Mouse (Mus musculus) frontal cortex, adult 2 months (tissue): Measurements from ENCODE around the gene Rras. TPM values are rescaled to one million over a fixed set of nuclear protein-coding genes. Genes with fewer than 3 reads are reported as not detected.

Source experiments
- DNase-seq, 2 experiments: peaks; one replicate each; pipeline ENCODE4 v3.0.0; 2022; ENCODE audit warnings: low spot score in 1 of 2; ENCODE audit errors: extremely low spot score in 1 of 2
- polyA plus RNA-seq: library from polyadenylated mRNA; depleted of rRNA; stranded (reverse); fragments of >200 nt; gene quantifications from 2 replicates; pipeline ENCODE4 v1.2.3, GENCODE M21; 2012

Rras gene
- polyA plus RNA-seq, 1 experiment: 27.6 TPM

DNA sequence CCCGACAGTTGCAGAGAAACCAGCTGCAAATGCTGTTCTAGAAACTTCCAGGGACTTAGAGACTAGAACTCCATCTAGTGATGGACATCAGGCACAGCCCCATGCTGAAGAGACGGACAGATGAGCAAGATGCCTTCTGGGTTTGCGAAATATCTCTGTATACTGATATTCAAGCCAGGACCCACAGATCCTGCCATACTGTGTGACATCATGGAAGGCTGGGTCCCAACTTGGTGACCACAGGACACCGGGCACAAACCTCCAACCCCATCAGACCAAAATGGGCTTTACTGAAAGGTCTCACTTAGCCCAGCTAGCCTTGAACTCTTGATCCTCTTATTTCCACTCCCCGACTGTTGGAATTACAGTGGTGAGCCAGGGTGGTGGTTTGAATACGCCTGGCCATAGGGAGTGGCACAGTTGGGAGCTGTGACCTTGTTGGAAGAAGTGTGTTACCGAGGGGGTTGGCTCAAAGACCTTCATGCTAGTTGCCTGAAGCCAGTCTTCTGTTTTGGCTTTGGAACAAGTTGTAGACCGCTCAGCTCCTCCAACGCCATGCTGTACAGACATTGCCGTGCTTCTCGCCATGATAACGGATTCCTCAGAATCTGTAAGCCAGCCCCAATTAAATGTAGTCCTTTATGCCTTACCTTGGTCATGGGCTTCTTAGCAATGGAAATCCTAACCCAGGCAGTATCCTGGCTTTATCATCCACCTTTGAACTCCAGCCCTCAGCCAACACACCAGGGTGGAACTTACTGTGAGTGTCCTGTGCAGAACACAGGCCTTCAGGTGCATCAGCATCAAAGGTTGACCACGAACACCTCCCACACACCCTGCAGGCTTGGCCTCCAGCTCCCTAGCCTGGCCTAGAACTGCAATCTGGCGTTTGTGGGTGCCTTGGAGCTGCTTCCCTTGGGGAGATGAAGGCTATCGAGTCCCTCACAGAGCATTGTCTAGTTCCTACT lies 6.8 kb downstream of the Rras start:
- DNase-seq: no peak

DNA sequence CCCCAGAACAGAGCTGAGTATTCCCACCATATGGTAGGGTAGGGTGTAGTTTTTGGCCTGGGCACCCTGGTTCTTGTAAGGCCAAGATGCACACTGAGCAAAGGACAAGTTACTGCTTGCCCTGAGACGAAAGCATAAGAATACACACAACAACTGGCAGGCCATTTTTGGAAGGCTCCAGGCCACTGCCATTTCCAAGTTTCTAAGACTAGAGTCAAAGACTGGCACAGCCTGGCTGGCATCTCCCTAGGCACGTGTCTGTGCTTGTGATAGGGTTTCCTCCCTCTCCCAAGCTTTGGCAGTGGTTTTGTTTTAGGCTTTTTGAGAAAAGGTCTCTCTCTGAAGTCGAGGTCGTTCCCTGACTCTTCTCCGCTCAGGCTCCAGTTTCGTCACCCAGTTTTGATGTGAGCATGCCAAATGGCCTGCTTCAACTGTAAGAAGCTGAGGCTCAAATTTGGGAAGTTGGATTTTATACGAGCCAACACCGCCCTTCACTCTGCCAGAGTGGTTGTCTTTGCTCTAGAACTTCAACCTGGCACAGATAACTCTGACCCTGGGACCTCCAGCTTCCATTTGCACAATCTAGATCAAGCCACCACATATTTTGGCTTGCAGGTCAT lies 8.0 kb downstream of the Rras start:
- no peak for DNase-seq

DNA sequence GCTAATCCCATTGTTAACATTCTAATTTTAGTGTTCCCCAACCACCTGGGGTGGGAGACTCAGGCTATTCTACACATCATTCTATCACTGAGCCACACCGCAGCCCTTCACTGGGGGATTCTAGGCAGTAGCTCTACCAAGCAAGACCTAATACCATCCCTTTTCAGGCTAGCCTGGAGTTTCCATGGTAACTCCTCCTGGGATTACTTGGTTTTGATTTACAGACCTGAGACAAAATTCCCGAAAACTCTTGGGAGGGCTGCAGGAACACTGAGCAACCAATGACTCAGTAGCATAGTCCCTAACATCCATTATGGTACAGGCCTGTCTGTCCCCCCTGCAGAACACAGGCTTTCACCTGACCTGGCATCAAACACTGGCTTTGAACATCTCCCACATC lies 8.5 kb downstream of the Rras start:
- DNase-seq: no peak

DNA sequence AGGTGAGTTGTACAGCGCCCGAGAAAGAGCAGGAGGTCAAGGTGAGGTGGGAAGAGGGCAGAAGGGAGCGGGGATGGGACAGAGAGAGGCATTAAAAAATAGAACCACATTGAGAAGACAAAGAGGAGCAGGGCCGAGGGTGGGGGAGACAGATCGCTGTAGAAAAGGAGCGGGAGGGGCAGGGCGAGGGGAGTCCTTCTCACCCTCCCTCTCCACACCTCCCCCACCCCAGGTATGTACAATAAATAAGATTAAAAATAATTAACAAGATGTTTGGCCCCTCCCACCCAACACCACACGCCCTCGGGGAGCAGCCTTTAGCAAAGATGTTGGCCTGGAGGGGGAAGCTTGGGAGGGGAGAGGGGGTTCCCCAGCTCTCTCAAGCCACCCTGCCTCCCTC lies 10.0 kb downstream of the Rras start:
- DNase-seq: no peak

DNA sequence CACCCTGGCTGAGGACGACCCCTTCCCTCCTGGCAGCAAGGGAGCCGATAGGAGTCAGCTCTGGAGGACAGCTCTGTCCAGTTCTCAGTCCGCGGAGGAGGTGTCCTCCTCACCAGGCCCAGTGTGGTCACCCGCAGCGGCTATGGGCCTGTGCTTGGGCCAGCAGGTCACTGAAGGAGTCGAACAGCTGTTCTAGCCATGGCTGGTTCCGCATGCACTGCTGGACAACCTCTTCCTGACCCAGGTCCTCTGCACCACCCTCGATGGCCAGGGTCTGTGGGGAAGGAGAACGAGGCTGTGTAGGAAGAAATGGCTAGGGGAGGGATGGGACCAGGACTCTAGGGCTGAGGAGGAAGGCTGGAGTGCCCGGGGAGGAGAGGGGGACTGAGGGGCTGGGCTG lies 10.6 kb downstream of the Rras start:
- DNase-seq: no peak

DNA sequence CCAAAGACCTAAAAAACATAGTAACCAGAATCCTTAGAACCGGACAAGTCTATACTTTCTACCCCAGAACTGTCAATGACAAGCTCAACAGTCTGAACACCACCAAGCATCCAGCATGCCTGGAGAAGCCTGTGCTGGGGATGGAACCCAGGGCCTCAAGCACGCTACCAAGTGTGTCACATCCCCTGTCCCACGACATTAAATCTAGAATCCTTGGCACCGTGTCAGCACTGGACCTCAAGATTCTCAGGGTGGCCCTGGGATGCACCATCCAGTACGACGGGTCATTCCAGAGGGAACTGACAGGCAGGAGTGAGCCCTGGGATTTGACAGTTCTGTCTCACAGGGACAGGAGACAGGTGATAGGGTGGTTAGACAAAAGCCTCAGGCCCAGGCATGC lies 12.2 kb downstream of the Rras start:
- DNase-seq: no peak

DNA sequence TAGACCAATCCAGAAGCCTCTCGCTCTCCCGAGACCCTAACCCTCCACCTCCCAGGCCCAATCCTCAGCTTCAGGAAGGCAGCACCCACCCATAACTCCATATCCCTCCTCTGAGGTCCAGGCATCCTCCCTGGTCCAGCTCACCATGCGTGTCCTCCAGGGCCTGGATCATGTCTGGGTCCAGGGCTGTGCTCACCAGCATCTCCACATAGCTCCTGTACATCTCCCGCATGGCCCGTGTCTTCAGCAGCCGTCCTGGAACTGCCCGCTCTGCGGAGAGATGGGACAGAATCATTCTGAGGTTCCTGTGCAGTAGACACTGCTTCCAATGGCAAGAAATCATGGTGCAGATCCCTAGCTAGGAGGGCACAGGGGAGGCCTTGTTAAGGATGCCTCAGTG lies 13.1 kb downstream of the Rras start:
- DNase-seq: no peak

DNA sequence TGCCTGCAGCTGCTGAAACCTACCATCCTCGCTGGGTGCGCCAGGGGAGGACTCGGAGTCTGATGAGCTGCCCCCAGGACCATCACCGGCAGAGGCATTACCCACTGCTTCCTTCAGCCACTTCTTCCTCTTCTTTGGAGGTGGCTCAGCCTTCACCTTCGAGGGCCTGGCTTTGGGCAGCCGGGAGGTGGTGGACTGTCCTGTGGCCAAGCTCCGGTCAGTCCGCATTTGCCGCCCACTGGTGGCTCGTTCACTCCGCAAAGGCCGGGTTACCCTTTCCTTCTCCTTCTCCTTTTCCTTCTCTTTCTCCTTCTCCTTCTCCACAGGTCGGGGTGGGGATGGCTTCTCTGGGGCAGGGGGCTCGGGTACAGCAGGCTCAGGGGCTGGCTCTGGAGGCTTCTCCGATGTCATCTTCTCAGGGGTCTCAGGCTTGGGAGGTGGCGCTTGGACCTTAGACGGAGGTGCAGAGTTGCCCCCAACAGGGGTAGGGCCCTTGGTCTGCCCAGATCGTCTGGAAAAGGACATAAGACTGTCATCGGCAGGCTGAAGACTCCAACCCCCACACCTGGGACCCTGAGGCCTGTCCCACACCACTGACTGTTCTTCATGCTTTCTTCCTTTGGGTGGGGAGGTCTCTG lies 16.1 kb downstream of the Rras start:
- no peak for DNase-seq

DNA sequence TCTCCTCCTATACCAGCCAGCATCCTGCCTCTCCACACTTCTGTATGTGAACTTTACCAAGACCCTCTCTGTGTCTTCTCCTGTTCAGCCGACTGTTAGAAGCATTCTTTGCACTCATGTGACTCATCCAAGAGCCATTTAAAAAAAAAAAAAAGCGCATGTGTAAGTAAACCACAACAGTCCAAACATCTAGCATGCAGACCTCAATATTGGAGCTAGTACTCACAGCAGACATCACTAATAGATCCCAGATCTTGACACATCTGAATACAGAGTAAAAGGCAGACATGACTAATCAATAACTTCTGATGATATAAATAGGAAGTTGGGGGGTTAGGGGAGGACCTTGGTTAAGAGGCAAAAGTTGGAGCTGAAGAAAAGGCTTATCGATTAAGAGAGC lies 17.9 kb downstream of the Rras start:
- no peak for DNase-seq

DNA sequence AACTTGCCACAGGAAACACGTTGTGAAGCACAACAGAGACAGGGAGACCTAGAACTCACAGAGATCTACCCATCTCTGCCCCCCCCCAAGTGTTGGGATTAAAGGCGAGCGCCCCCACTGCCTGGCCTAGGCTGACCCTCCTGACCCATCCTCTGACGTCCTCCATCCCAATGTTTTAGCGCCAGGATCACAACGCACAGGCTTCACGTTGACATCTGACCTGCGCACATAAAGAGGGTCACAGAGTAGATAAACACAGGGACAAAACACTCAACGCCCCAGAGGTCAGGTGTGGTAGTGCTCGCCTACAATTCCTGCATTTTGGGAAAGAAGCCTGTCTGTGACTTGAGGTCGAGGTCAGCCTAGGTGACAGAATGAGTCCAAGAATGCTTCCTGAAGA lies 18.9 kb downstream of the Rras start:
- no peak for DNase-seq

DNA sequence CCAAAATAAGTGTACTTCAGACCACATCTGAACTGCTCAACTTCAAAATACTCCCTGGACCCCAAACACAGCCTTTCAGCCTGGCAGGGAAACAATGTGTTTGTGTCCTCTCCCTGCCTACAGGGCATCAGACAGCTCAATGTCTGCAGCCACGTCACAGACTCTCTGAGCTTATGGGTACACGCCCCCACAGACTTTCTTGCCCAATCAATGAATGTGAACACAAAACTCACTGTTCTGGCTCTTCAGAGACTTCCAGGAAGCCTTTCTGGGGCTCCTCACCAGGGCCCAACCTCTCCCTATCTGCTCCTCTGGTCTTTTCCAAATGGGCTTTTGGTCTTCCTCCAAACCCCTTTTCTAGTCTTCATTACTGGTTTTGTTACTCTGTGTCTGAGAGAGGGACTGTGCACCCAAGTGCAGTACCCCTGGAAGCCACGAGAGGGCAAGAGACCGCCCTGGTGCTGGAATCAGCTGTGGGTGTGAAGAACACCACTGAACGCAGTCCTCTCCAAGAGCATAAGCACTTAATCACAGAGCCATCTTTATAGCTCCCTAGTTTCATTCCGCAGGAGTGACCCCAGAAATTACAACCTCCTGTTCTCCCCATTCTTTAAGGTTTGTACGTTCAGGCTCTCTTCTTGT lies 20.1 kb downstream of the Rras start:
- DNase-seq: no peak

DNA sequence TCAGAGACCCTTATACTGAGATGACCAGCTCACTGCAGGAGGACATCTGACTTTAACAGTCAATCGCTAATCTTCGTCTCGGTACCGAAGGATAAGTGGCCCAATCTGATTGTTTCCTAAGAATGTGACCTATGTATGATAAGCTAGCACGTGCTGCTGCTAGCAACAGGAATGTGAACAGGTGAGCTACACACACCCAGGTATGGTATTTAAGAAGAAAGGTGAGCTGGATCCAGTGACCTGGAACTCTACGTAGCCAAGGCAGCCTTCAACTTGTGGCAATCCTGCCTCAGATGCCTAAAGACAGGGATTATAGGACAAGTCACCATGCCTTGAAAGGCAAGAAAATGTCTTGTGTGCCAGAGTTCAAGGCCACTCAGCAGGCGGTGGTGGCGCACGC lies 20.6 kb downstream of the Rras start:
- DNase-seq: no peak

DNA sequence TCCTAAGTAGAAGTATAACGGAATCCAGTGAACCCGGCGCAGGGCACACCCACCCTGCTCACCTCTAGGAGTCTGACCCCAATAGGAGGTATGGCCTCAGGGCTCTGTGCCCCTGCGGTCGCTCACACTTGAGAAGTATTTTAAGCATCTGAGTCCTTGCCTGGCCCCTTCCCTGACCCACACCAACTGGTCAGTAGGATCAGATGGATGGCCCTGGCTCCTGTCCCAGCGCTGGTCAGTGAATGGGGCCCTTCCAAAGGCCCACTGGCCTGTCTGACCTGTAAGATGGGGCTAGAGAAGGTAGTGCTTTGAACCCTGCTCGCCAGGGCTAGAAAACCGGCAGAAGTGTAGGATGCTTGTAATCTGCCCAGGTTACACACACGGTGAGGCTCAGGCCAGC lies 23.1 kb downstream of the Rras start:
- DNase-seq: no peak

DNA sequence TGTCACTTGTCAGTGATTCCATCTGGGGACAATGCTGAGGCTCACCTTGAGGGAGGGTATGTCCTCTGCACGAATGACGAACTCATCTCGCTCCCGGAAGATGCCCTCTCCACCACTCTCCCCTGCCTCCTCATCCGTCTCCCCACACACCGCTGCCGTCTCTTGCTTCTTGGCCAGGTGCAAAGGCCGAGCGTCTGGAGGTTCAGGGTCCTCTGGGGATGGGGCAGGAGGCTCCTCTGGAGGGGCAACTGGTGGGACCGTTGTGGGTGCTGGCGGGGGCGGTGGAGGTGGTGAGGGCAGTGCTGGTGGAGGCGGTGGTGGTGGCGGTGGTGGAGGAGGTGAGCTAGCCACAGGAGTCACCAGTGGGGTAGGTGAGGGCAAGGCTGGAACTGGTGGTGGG lies 25.5 kb downstream of the Rras start:
- no peak for DNase-seq

DNA sequence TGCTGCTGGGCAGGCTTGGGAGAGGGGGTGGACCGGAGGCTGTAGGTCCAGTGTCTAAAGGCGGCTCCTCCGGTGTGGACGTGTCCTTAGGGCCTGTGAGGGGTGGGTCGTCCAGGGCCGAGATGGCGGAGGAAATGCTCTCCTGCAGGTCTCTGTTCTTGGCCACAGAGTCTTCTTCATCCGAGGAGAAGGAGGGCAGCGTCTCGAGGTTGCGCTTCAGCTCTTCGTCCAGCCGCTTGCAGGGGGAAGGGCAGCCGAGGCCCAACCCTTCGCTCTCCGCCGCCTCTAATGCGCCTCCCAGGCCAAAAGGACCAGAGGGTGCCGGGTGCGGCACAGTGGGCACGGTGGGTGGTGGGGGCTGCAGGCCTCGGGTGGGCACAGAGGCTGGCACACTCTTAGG lies 28.0 kb downstream of the Rras start:
- DNase-seq: no peak

DNA sequence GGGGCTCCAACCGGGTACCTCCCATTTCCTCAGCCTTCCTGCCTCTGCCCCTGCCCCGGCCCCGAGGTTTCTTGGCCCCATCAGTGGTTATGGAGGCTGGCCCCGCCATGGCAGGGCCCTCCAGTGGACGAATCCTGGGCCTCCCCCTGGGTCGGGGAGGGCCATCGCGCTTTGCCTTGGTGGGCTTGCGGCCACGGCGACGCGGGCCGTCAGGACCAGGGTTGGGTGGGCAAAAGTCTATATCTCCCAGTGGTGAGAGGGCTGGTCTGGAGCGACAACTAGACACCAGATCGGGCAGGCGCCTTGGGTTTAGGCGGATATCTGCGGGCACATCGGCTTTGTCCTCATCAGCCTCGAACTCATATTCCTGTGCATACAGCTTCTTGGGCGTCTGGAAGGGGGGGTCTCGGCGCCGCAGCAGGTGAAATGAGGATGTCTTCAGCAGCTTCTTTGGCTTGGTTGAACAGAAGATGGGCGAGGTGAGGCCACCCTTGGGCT lies 29.1 kb downstream of the Rras start:
- no peak for DNase-seq

DNA sequence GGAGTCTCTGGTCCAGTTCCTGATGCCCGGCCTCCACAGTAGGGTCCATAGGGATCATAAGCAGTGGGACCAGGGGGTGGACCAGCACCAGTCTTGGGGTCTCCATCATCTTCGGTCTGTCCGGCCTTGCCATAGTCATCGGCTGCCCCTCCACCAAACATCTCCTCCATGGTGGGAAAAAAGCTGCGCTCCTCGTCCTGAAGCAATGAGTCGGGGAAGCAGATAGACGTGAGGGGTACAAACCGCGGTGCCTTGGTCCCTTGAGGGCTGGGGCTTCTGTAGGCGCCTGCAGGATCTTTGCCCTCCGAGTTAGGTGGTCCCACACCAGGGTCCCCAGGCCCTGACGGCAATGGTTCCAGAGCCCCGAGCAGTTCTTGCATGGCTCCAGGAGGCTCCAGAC lies 29.7 kb downstream of the Rras start:
- DNase-seq: no peak

DNA sequence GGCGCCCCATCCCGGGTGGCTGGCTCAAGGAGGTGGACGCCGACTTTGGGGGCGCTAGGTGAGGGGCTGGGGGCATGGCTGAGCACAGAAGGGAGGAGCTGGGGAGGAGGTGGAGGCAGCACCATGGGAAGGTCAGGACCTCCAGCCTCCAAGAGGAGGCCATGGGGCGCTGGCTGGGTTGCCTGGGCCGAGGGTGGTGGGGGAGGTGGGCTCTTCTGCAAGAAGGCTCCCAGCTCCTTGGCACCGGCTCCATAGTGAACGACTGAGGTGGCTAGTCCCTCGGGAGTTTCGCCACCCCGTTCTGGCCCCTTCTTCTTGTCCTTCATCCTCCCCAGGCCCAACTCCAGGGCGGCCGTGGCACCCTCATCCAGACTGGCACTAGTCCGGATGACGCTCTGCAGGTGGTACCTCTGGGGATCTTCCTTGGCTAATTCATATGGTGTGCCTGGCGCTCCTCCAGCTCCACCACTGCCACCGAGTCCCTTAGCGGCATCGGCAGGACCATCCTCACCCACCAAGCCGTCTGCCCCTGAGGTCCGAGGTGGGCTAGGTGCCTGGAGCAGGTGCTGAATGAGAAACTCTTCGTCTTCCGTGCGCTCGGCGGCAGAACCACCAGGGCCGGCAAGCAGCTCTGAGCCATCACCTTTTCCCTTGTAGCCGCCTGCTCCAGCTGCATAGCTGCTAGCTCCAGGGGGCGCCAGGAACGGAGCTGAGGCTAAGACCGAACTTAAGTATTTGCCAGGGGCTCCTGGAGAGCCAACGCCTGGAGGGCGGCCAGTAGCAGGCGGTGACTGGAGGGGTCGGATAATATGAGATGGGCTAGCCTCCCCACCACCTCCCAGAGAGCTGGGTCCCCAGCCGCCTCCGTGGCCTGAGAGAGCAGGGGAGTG lies 30.5 kb downstream of the Rras start:
- DNase-seq: no peak

DNA sequence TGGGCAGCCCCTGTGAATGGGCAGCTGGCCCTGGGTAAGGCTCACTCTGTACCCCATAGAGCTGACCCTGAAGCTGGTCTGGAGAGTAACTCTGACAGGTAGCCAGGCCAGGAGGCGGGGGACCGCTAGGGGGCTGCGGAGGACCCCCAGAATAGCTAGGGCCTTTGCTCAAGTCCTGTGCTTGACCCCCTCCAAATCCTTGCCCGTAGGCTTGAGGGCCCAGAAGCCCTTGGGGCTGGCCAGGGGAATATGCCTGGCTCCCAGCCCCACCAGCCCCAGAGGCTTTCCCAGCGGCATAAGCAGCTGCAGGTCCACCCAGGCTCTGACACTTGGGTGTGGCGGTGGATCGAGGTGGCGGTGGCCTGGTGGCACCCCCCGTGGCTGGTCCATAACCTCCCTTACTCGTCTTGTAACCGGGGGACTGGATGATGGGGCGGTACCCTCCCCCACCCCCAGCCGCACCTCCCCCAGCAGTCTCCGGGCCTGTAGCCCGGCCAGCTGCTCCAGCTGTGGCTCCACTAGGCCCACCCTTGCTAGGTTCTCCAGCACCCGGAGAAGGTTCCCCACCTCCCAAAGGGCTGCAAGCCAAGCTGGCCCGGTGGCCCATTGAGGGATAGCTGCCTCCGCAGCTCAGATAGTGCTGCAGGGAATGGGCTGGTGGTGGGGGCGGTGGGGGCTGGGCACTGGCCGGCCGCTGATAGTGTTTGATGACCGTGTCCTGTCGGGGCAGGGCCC lies 31.3 kb downstream of the Rras start:
- DNase-seq: no peak
